Mouse (Mus musculus) limb, embryonic 11.5 days (tissue): ENCODE measurements at regions not wholly inside any gene's neighbourhood (a gene's known extent, or its start where the extent isn't known, plus 50 kb on each side); places are given as distances from the start of the nearest gene placed in this dataset.

Experiments used
- ATAC-seq: fragments of 200-750 bp; cut with Nextera tagmentation; 2 replicates; pipeline ENCODE4 v1.8.0; 2017; ENCODE audit warnings: low read depth; ENCODE audit not compliant: insufficient number of reproducible peaks, low FRiP score, low TSS enrichment
- DNase-seq: peaks from one replicate; pipeline ENCODE4 v3.0.0-alpha.2; 2015; ENCODE audit warnings: low spot score
- H3K27ac ChIP-seq: fragments of 300-500 bp; sonication (generic); replicated peaks from 2 replicates; pipeline ENCODE4 v1.5.1; 2014; ENCODE audit warnings: low read depth, mild to moderate bottlenecking, low read length
- H3K27me3 ChIP-seq: fragments of 300-500 bp; sonication (generic); 2 replicates; pipeline ENCODE4 v1.6.1; 2014; ENCODE audit warnings: mild to moderate bottlenecking, low read length, mixed read lengths; ENCODE audit not compliant: control insufficient read depth, insufficient read depth
- H3K36me3 ChIP-seq: fragments of 300-500 bp; sonication (generic); 2 replicates; pipeline ENCODE4 v1.6.1; 2014; ENCODE audit warnings: mild to moderate bottlenecking, low read length, moderate library complexity, mixed read lengths; ENCODE audit not compliant: control insufficient read depth, insufficient read depth
- H3K4me1 ChIP-seq: fragments of 300-500 bp; sonication (generic); 2 replicates; pipeline ENCODE4 v1.6.1; 2014; ENCODE audit warnings: low read length, mixed read lengths; ENCODE audit not compliant: control insufficient read depth, insufficient read depth
- H3K4me2 ChIP-seq: fragments of 300-500 bp; sonication (generic); 2 replicates; pipeline ENCODE4 v1.6.1; 2014; ENCODE audit warnings: low read depth, mild to moderate bottlenecking, moderate library complexity; ENCODE audit not compliant: severe bottlenecking
- H3K4me3 ChIP-seq: fragments of 300-500 bp; sonication (generic); 2 replicates; pipeline ENCODE4 v1.5.1; 2014; ENCODE audit warnings: low read depth, low read length
- H3K9ac ChIP-seq: fragments of 300-500 bp; sonication (generic); 2 replicates; pipeline ENCODE4 v1.6.1; 2014; ENCODE audit warnings: mild to moderate bottlenecking, low read length
- H3K9me3 ChIP-seq: fragments of 300-500 bp; sonication (generic); 2 replicates; pipeline ENCODE4 v1.6.1; 2016; ENCODE audit warnings: low read length; ENCODE audit not compliant: control insufficient read depth
- WGBS: fragments of 180-500 bp; shearing (Covaris S2); extraction: QIAGEN DNeasy Blood & Tissue Kit; methylation state at CpG from one replicate; pipeline ENCODE4 v1.1.7; 2014; 5-methylcytosine and 5-hydroxymethylcytosine counted together

- no peak overlapping the region for H3K4me2 ChIP-seq
- H3K9me3 ChIP-seq = no peaks in the 10 kb centered on the region
- H3K27ac ChIP-seq = no peak overlapping the region
- no peaks in the 10 kb centered on the region for H3K4me1 ChIP-seq
- ATAC-seq (no peak), DNase-seq (no peak)
- no peak overlapping the region for H3K9ac ChIP-seq
- no peaks in the 10 kb centered on the region for H3K27me3 ChIP-seq
- no peaks in the 10 kb centered on the region for H3K36me3 ChIP-seq
- no peak overlapping the region for H3K4me3 ChIP-seq
Measured at GRCm38 (mm10) chr13:101026043-101026442, 192.8 kb upstream of the Slc30a5 start.

DNA sequence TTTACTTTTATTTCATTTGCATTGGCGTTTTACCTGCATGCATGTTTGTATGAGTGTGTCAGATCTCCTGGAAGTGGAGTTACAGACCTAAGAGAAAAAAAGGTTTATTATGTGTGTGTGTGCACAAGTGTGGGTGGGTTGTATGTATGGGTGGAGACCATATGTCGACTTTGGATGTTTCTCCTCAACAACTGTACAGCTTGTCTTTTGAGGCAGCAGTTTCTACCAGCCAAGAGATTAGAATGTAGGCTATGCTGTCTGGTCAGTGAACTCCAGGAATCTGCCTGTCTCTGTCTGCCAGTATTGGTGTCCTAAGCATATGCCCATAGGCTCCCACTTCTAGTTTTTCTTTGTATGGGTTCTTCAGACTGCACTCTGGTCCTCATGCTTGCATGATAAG lies 192.3 kb upstream of the Slc30a5 start:
- H3K27me3 ChIP-seq = no peaks in the 10 kb centered on the region
- no peaks in the 10 kb centered on the region for H3K36me3 ChIP-seq
- H3K4me3 ChIP-seq = no peak overlapping the region
- DNase-seq (no peak), ATAC-seq (no peak)
- 93% methylated on average over 2 of the region's 2 CpGs for WGBS
- no peaks in the 10 kb centered on the region for H3K4me1 ChIP-seq
- H3K9ac ChIP-seq = no peak overlapping the region
- H3K9me3 ChIP-seq = no peaks in the 10 kb centered on the region
- no peak overlapping the region for H3K27ac ChIP-seq
- no peak overlapping the region for H3K4me2 ChIP-seq

DNA sequence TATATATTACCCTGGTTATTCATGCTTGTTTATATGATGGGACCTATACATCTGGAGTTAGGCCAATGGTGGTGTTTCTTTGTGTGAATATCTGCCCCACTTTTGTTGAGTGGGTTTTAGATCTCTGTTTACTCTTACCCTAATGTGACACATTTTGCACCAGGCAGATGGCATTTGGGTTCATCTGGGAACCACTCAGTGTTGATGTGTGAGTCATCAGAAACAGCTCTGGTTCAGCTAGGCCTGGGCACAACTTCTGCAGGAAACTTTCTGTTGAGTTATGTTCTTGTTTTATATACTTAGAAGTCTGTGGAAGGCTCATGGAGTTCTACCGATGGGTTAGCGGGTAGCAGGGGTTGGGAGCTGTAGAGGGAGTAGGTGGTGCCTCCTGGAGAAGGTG lies 191.7 kb upstream of the Slc30a5 start:
- 88% methylated on average over 2 of the region's 2 CpGs for WGBS
- Histone ChIP-seq H3K36me3 (no peaks in the 10 kb centered on the region), H3K4me1 (no peaks in the 10 kb centered on the region), H3K9me3 (no peaks in the 10 kb centered on the region), H3K9ac (no peak overlapping the region), H3K4me3 (no peak overlapping the region), H3K27me3 (no peaks in the 10 kb centered on the region), H3K4me2 (no peak overlapping the region), H3K27ac (no peak overlapping the region)
- no peak for ATAC-seq
- DNase-seq = no peak

DNA sequence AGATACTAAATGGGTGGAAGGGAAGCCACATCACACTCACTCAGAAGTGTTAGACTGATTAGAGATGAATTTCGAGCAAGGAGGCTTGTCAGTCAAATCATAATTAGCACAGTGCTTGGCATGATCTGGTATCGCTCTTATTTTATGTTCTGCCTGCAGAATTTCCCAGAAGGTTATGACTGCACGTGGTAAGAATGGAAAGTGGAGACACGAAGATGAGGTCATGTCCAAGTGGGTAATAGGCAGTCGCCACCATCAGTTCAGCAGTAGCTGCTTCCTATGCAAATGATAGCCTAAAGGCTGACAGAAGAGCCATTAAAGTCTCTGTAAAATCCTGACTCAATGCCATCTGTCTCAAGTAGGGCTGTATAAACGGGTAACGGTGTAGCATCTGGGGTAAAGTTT lies 186.0 kb upstream of the Slc30a5 start:
- Histone ChIP-seq H3K27ac (no peak overlapping the region), H3K9me3 (no peaks in the 10 kb centered on the region), H3K9ac (no peak overlapping the region), H3K4me3 (no peak overlapping the region), H3K36me3 (no peaks in the 10 kb centered on the region), H3K4me2 (no peak overlapping the region), H3K27me3 (no peaks in the 10 kb centered on the region), H3K4me1 (no peaks in the 10 kb centered on the region)
- 65% methylated on average over 7 of the region's 7 CpGs for WGBS
- no peak for DNase-seq
- no peak for ATAC-seq

- ATAC-seq (no peak), DNase-seq (no peak)
- H3K27me3 ChIP-seq = no peaks in the 10 kb centered on the region
- no peak overlapping the region for H3K27ac ChIP-seq
- H3K36me3 ChIP-seq = no peaks in the 10 kb centered on the region
- no peaks in the 10 kb centered on the region for H3K4me1 ChIP-seq
- no peak overlapping the region for H3K9ac ChIP-seq
- no peak overlapping the region for H3K4me2 ChIP-seq
- whole genome bisulfite sequencing = 82% methylated on average over 6 of the region's 6 CpGs
- H3K4me3 ChIP-seq = no peak overlapping the region
- H3K9me3 ChIP-seq = no peaks in the 10 kb centered on the region
Measured at GRCm38 (mm10) chr13:101017041-101017440, 183.8 kb upstream of the Slc30a5 start.

DNA sequence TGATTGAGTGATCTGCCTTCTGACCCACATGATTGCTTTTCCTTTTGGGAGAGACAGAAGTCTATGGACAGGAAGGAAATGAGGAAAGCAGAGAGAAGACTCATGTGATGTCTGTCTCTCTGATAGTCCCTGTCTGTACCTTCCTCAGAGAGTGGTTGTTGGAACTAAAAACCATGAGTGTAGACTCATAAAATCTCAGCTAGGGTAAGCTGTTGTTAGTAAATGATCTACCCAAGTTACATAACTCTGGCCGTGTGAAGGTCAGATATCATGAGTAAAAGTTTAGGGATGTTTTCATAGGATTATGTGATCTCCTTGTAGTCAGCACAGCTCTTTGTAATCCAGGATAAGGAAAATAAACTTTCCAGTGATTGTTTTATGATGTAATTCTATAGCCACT lies 183.0 kb upstream of the Slc30a5 start:
- Histone ChIP-seq H3K27ac (no peak overlapping the region), H3K27me3 (no peaks in the 10 kb centered on the region), H3K4me1 (no peaks in the 10 kb centered on the region), H3K9me3 (no peaks in the 10 kb centered on the region), H3K4me3 (no peak overlapping the region), H3K9ac (no peak overlapping the region), H3K4me2 (no peak overlapping the region), H3K36me3 (no peaks in the 10 kb centered on the region)
- 92% methylated on average over 1 of the region's 1 CpGs for WGBS
- no peak for ATAC-seq
- DNase-seq = no peak

DNA sequence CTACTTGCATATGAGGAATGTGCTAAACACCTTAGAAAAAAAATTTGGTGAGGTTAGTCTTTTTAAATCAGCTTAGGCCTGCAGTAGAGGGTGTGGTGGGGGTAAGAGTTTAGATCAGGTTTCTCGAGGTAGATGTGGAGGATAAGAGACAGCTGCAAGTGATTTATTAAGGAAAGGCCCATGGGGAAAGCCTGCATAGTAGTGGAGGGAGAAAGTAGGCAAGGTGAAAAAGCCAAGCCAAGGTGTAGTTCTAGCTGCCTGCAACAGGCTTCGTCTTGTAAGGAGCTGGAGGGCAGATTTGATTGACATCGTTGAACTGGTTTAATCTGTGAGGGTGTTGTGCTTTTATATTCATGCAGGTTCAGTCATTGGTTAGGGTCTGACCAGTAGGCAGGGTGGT lies 182.2 kb upstream of the Slc30a5 start:
- H3K27ac ChIP-seq = no peak overlapping the region
- no peak overlapping the region for H3K4me3 ChIP-seq
- no peak overlapping the region for H3K9ac ChIP-seq
- no peaks in the 10 kb centered on the region for H3K4me1 ChIP-seq
- no peak overlapping the region for H3K4me2 ChIP-seq
- H3K36me3 ChIP-seq = no peaks in the 10 kb centered on the region
- WGBS = 70% methylated on average over 3 of the region's 3 CpGs
- H3K27me3 ChIP-seq = no peaks in the 10 kb centered on the region
- H3K9me3 ChIP-seq = no peaks in the 10 kb centered on the region
- no peak for ATAC-seq
- no peak for DNase-seq

GRCm38 (mm10) chr13:101013604-101014003 lies 180.4 kb upstream of the Slc30a5 start:
- no peak overlapping the region for H3K4me2 ChIP-seq
- 93% methylated on average over 2 of the region's 2 CpGs for WGBS
- H3K27ac ChIP-seq = no peak overlapping the region
- no peaks in the 10 kb centered on the region for H3K4me1 ChIP-seq
- no peaks in the 10 kb centered on the region for H3K36me3 ChIP-seq
- DNase-seq = no peak
- H3K27me3 ChIP-seq = no peaks in the 10 kb centered on the region
- H3K9me3 ChIP-seq = no peaks in the 10 kb centered on the region
- H3K9ac ChIP-seq = no peak overlapping the region
- no peak overlapping the region for H3K4me3 ChIP-seq
- ATAC-seq = no peak

DNA sequence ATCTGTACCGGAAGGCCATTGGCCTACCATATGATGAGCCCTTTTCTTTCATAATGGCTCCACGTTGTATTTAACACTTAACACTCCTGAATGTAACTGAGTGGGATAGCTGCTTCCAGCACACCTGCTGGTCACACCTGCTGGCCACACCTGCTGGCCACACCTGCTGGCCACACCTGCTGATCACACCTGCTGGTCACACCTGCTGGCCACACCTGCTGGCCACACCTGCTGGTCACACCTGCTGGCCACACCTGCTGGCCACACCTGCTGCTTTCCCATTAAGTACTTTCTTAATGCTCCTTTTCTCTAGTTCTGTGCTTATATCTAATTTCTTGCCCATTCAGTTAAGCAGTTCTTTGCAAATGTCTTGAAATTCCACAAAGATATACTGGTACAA lies 157.4 kb upstream of the Slc30a5 start:
- Histone ChIP-seq H3K9ac (no peak overlapping the region), H3K4me3 (no peak overlapping the region), H3K36me3 (no peaks in the 10 kb centered on the region), H3K4me1 (no peaks in the 10 kb centered on the region), H3K4me2 (no peak overlapping the region), H3K9me3 (no peaks in the 10 kb centered on the region), H3K27me3 (no peaks in the 10 kb centered on the region), H3K27ac (no peak overlapping the region)
- 89% methylated on average over 2 of the region's 2 CpGs for WGBS
- ATAC-seq = no peak
- DNase-seq = no peak
